Mouse (Mus musculus) kidney, postnatal 4 days (tissue): Measurements from ENCODE around the gene Krt82.

ENCODE experiments used
- DNase-seq, 2 experiments: peaks; one replicate each; pipeline ENCODE4 v3.0.0; 2021; ENCODE audit warnings: mixed read lengths in 2 of 2

Krt82 gene

GRCm38 (mm10) chr15:101508247-101508646, 42.2 kb downstream of the Krt82 start:
- DNase-seq: peak; percentile 44 to 60

DNA sequence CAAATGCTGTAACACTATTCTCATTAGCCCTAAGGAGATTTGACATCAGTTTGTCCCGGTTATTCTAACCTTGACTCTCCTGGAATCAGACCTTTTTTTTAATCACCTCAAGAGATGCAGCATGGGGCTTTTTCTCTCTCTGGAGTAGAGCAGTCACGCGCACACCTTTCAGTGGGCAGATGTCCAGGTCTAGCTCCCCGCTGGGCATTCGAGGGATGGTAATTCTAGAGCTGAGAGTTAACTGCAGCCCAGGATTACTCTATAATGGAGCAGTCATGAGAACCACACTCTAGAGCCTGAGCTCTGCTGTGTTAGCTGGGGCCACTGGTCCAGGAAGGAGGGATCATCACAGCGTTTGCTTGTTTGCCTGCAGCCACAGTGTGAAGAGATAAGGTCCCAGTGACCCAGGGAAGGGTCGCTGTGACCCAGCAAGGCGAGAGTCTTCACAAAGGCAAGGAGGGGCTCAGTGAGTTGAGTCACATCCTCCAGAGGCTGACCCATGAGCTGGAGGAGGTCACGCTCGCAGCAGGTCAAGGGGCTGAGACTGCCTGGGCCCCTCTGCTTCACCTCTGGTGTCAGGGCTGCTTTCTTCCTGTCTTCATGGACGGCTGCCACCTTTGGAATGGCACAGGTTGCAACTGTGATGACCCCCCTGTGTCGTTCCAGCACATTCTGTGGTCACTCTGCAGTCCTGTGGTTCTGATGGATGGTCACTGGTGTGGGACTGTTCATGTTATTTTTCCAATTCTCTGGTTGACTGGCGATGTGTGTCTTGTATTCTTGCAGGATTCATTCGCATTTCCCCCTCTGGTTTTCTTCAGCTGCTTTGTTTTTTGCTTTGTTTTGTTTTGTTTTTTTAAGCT, 43.3 kb downstream of the Krt82 start:
- DNase-seq: peak in 1 of 2 experiments; percentile 12

- DNase-seq: peak; percentile 29 to 48
Measured at GRCm38 (mm10) chr15:101497181-101497580, 53.3 kb downstream of the Krt82 start.

DNA sequence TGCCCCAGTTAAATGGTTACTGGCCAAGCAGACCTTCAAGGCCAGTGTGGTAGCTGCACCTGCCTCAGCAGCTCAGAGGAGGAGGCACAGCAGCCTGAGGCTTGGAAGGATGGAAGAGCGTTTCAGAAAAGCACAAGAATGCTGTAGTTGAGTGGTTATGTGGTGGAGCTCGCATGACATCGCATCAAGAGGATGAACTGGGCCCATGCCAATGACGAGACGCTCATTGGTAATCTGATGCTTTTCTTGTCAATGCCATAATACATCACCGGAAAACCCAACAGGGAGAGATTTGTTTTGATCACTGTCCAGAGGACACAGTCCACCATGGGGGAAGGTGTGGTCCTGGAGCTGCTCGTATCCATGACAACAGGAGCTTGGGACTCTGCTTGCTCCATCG, 55.2 kb downstream of the Krt82 start:
- DNase-seq: no peak

DNA sequence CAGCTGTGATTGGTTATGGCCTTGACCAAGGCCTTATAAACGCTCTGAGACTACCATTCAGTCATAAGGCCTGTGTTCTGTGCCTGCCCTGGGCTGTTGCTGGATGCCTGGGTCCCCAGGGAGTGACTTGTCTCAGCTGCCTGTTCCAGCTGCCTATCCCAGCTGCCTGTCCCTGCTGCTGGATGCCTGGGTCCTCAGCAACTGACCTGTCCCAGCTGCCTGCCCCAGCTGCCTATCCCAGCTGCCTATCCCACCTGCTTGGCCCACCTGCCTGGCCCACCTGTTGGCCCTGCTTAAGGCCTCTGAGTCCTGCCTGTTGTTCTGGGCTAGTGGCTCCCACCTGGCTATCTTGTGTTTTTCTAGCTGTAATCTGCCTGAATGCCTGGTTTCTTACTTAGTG, 56.3 kb downstream of the Krt82 start:
- DNase-seq: peak in 1 of 2 experiments; percentile 10

DNA sequence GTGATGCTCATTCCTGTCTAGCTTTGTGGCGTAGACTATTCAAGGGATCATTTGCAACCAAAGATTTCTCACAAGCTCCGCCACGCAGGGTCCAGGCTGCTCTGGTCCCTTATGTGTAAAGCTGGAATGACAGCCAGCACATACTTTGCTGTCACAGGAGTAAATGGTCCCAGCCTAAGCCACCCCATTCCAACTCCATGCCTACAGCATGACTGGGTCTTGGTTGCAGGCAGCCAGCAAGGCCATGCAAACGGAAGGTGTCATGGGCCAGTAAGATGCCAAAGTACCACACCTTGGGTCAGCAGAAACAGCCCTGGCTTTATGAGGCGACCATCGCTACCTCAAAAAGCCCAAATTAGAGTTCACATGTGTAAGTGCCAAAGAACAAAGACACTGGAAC, 56.8 kb downstream of the Krt82 start:
- DNase-seq: no peak

- no peak for DNase-seq
Measured at GRCm38 (mm10) chr15:101492718-101493117, 57.7 kb downstream of the Krt82 start.

- no peak for DNase-seq
Measured at GRCm38 (mm10) chr15:101491431-101491830, 59.0 kb downstream of the Krt82 start, which contains the start of gene Krt83. Gene Krt83 (minus strand): TSS chr15:101491512.
